Mouse (Mus musculus) midbrain, embryonic 11.5 days (tissue): Measurements from ENCODE around the gene Defb19. TPM values are rescaled to one million over a fixed set of nuclear protein-coding genes. Genes with fewer than 3 reads are reported as not detected.

Source experiments
- ATAC-seq: fragments of 200-750 bp; cut with Nextera tagmentation; 2 replicates; pipeline ENCODE4 v1.8.0; 2017; ENCODE audit warnings: moderate TSS enrichment, moderate library complexity; ENCODE audit not compliant: low FRiP score
- DNase-seq: peaks from one replicate; pipeline ENCODE4 v3.0.0; 2015; ENCODE audit warnings: low spot score; ENCODE audit errors: missing footprints
- H3K27ac ChIP-seq: fragments of 300-500 bp; sonication (generic); 2 replicates; pipeline ENCODE4 v1.5.1; 2014; ENCODE audit warnings: low read depth, low read length
- H3K27me3 ChIP-seq: fragments of 300-500 bp; sonication (generic); 2 replicates; pipeline ENCODE4 v1.6.1; 2014; ENCODE audit warnings: mild to moderate bottlenecking, low read length, moderate library complexity, mixed read lengths; ENCODE audit not compliant: control insufficient read depth, insufficient read depth
- H3K36me3 ChIP-seq: fragments of 300-500 bp; sonication (generic); 2 replicates; pipeline ENCODE4 v1.6.1; 2014; ENCODE audit warnings: mild to moderate bottlenecking, low read length, moderate library complexity, mixed read lengths; ENCODE audit not compliant: control insufficient read depth, insufficient read depth
- H3K4me1 ChIP-seq: fragments of 300-500 bp; sonication (generic); 2 replicates; pipeline ENCODE4 v1.6.1; 2014; ENCODE audit warnings: low read length; ENCODE audit not compliant: control insufficient read depth, insufficient read depth
- H3K4me2 ChIP-seq: fragments of 300-500 bp; sonication (generic); 2 replicates; pipeline ENCODE4 v1.6.1; 2014; ENCODE audit warnings: mild to moderate bottlenecking, moderate library complexity
- H3K4me3 ChIP-seq: fragments of 300-500 bp; sonication (generic); 2 replicates; pipeline ENCODE4 v1.5.1; 2014; ENCODE audit warnings: low read depth, low read length
- H3K9ac ChIP-seq: fragments of 300-500 bp; sonication (generic); 2 replicates; pipeline ENCODE4 v1.6.1; 2014; ENCODE audit warnings: low read length
- H3K9me3 ChIP-seq: fragments of 300-500 bp; sonication (generic); 2 replicates; pipeline ENCODE4 v1.6.1; 2016; ENCODE audit warnings: low read length; ENCODE audit not compliant: control insufficient read depth
- WGBS: fragments of 180-500 bp; shearing (Covaris S2); extraction: QIAGEN DNeasy Blood & Tissue Kit; methylation state at CpG from one replicate; pipeline ENCODE4 v1.1.7; 2014; 5-methylcytosine and 5-hydroxymethylcytosine counted together
- polyA plus RNA-seq: library from polyadenylated mRNA; unstranded; fragments of >200 nt; fragmentation: Nextera tagmentation; extraction: Ambion mirVana; gene quantifications from 2 replicates; pipeline ENCODE4 v1.2.1, GENCODE M21; 2014

The Defb19 gene
- polyA plus RNA-seq, 1 experiment from 2014 or later, result not detected

DNA sequence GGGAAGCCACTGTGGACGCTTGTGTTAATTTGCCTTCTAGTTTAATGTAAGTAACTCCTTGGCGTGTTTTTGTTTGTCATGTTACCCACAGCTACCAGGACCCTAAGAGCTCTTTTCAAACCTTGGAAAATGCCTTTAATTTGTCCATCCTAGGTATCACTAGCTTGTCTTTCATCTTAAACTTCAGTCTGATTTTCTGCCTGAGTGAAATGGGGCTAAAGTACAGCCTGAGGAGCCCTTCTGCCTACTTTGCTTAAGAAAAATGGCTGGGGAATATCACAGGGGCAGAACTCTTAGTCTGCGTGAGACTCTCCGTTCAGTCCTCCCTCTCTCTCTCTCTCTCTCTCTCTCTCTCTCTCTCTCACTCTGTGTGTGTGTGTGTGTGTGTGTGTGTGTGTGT, 10.2 kb downstream of the Defb19 start:
- Histone ChIP-seq H3K4me1 (no peaks in the 10 kb centered on the region), H3K9ac (no peak overlapping the region), H3K27ac (no peak overlapping the region), H3K4me2 (no peak overlapping the region), H3K9me3 (no peaks in the 10 kb centered on the region), H3K27me3 (no peaks in the 10 kb centered on the region), H3K36me3 (no peaks in the 10 kb centered on the region), H3K4me3 (no peak overlapping the region)
- DNase-seq (no peak), ATAC-seq (no peak)
- WGBS, result 82% methylated on average over 4 of the region's 4 CpGs

DNA sequence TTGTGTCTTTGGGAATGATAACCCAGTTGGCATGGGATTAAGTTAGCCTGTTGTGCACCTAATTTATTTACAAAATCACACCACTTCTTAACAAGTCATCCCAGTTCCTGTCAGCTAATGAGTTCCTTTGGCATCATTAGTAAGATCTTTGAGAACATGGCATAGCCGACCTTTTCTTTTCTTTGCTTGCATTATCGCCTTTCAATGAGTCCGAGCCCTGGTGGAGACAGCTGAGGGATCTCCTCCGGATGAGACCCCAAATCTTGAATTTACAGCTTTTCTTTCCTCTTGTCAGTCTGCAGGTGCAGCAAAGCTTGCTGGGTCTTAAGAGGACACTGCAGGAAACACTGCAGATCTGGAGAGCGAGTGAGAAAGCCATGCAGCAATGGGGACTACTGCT, 11.1 kb downstream of the Defb19 start, which contains the start of gene Gm17416:
Gm17416 (plus strand) TSS at position 301 of the 400 bp plus-strand sequence.
- Histone ChIP-seq H3K36me3 (no peaks in the 10 kb centered on the region), H3K27ac (no peak within 1 kb of the TSS), H3K9ac (no peak within 1 kb of the TSS), H3K9me3 (no peaks in the 10 kb centered on the region), H3K4me1 (no peaks in the 10 kb centered on the region), H3K4me2 (no peak within 1 kb of the TSS), H3K4me3 (no peak within 1 kb of the TSS), H3K27me3 (no peaks in the 10 kb centered on the region)
- WGBS, result 92% methylated on average over 5 of the region's 5 CpGs
- DNase-seq (no peak), ATAC-seq (no peak)

DNA sequence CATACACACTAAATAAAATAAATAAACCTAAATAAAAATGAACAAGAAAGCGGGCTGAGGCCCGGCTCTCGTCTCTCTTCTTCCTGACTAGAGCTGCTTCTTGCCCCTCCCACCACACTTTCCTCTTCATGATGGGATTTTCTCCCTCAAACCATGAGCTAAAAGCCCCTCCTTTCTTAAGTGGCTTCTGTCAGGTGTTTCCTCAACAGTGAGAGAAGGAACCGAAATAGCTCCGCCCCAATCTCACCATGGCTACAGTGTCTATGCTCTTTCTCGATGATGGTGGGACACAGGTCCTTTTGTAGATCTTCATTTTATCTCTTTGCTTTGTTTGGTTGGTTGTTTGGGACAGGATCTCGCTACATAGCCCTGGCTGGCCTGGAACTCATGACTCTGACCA, 23.5 kb downstream of the Defb19 start:
- Histone ChIP-seq H3K4me2 (no peak overlapping the region), H3K36me3 (no peaks in the 10 kb centered on the region), H3K27me3 (no peaks in the 10 kb centered on the region), H3K27ac (no peak overlapping the region), H3K4me3 (no peak overlapping the region), H3K4me1 (no peaks in the 10 kb centered on the region), H3K9me3 (no peaks in the 10 kb centered on the region), H3K9ac (no peak overlapping the region)
- no peak for DNase-seq
- no peak for ATAC-seq
- 88% methylated on average over 7 of the region's 7 CpGs for WGBS

DNA sequence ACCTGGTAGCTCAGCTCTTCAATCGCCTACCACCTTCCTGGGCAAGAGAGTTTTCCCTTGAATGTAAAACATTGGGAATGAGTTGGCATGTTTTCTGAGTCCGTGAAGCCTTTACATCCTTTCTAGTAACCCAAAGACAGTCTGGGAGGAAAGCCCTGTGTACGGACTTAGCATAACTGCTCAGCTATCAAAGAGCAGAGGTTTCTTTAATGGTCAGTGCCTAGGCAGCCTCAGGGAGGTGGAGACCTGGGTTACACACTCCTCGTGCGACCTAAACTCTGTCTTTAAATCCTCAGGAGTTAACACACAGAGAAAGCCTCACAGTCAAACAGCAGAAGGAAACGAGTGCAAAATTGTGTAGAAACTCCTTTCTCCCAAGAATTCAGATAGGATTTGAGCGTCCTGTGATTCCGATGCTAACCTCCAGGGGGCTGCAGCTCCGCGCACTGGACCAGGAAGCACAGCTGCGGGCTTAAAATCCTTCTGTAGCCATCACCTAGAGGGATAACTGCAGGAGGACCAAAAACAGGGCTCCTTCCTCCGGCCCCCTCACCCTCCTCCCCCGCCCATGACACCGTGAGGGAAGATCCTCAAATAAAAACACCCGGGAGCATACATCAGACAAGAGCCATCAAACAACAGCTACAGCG, 26.2 kb downstream of the Defb19 start:
- H3K4me3 ChIP-seq, result no peak overlapping the region
- H3K36me3 ChIP-seq, result no peaks in the 10 kb centered on the region
- H3K4me2 ChIP-seq, result no peak overlapping the region
- no peak overlapping the region for H3K27ac ChIP-seq
- no peaks in the 10 kb centered on the region for H3K4me1 ChIP-seq
- no peaks in the 10 kb centered on the region for H3K9me3 ChIP-seq
- H3K9ac ChIP-seq, result no peak overlapping the region
- no peaks in the 10 kb centered on the region for H3K27me3 ChIP-seq
- WGBS, result 14% methylated on average over 16 of the region's 16 CpGs
- DNase-seq, result peak; percentile 96
- ATAC-seq, result 0 out of 2 replicates have a peak, but pooled peaks have one; percentile 35

DNA sequence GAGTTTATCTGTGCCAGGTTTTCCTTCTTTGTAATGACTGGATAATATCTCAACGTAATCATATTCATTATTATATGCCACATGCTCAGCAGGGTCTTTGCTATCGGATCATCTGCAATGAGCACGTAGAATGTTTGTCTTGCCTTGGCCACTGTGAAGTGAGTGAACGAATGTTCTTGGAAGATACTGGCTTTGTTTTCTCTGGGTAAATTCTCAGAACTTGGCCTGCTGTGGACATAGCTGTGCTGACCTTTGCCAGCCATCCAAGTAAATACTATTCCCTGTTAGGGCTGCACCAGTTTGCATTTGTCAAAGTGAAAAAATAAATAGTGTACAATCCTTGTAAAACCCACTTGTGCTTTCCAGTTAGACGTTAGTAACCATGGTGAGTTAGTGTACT, 32.0 kb downstream of the Defb19 start:
- Histone ChIP-seq H3K4me3 (no peak overlapping the region), H3K27ac (no peak overlapping the region), H3K36me3 (no peaks in the 10 kb centered on the region), H3K9ac (no peak overlapping the region), H3K27me3 (no peaks in the 10 kb centered on the region), H3K9me3 (no peaks in the 10 kb centered on the region), H3K4me2 (no peak overlapping the region), H3K4me1 (no peaks in the 10 kb centered on the region)
- 78% methylated on average over 5 of the region's 5 CpGs for WGBS
- no peak for DNase-seq
- no peak for ATAC-seq

DNA sequence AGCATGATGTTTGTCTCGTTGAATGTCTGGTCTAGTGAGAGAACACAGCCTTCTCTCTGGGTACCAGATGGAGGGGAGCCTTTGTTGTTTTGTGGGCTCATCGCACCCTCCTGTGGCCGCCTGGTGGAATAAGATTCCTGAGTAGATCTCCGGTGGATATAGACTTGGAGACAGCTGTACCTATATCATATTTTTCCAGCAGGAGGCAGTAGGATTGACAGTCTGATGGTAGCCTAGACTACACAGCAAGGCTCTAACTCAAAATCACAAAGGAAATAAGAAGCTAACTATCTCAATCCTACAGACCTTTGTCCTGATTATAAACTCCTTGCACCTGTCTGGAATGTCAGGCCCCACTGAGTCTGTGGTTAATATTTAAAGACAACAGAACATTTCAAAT, 35.4 kb downstream of the Defb19 start:
- Histone ChIP-seq H3K27ac (no peak overlapping the region), H3K4me1 (no peaks in the 10 kb centered on the region), H3K9me3 (no peaks in the 10 kb centered on the region; the same call in 1 of the 2 replicates), H3K9ac (no peak overlapping the region), H3K27me3 (no peaks in the 10 kb centered on the region), H3K36me3 (no peaks in the 10 kb centered on the region), H3K4me3 (no peak overlapping the region), H3K4me2 (no peak overlapping the region)
- DNase-seq (no peak), ATAC-seq (no peak; the same call in 1 of the 2 replicates)
- WGBS, result 29% methylated on average over 4 of the region's 4 CpGs

DNA sequence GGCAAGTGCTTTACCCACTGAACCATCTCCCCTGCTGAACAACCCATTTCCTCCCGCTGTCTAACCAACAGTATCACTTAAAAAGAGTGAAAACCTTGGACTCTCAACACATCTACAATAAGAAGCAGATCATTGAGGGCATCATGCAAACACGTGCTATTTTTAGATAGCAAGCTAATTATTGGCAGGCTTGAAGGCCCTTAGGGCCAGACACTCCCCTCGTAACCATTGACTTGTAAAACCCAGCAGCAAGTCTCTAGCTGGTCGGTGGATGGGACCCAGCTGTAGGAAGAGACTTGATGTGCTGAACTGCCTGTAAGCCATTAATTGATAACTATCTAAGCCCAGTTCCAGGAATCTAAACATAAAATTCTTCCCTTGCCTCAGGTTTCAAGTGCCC, 36.6 kb downstream of the Defb19 start:
- no peaks in the 10 kb centered on the region for H3K27me3 ChIP-seq
- H3K4me2 ChIP-seq, result no peak overlapping the region
- ATAC-seq, result no peak
- no peaks in the 10 kb centered on the region for H3K4me1 ChIP-seq
- H3K4me3 ChIP-seq, result no peak overlapping the region
- H3K36me3 ChIP-seq, result no peaks in the 10 kb centered on the region
- H3K9me3 ChIP-seq, result no peaks in the 10 kb centered on the region; the same call in 1 of the 2 replicates
- WGBS, result 87% methylated on average over 4 of the region's 4 CpGs
- no peak overlapping the region for H3K9ac ChIP-seq
- DNase-seq, result no peak
- no peak overlapping the region for H3K27ac ChIP-seq

DNA sequence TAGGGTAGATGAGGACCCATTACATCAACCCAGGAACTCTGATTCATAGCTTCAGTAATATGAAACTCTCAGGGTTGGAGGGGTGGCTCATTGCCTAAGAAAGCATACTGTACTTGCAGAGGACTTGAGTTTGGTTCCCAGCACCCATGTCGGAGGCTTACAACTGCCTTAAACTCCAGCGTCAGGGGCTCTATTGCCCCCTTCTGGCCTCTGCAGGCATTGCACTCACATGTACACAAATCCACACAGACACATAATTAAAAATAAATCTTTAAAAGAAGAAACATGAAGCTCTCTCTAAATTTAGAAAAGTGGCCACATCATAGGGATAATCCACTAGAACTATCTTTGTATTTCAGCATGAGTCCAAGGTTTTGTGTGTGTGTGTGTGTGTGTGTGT, 37.2 kb downstream of the Defb19 start:
- Histone ChIP-seq H3K4me1 (no peaks in the 10 kb centered on the region), H3K9me3 (no peaks in the 10 kb centered on the region; the same call in 1 of the 2 replicates), H3K9ac (no peak overlapping the region), H3K27me3 (no peaks in the 10 kb centered on the region), H3K4me2 (no peak overlapping the region), H3K27ac (no peak overlapping the region), H3K4me3 (no peak overlapping the region), H3K36me3 (no peaks in the 10 kb centered on the region)
- DNase-seq (no peak), ATAC-seq (no peak)
- 77% methylated on average over 2 of the region's 2 CpGs for WGBS

DNA sequence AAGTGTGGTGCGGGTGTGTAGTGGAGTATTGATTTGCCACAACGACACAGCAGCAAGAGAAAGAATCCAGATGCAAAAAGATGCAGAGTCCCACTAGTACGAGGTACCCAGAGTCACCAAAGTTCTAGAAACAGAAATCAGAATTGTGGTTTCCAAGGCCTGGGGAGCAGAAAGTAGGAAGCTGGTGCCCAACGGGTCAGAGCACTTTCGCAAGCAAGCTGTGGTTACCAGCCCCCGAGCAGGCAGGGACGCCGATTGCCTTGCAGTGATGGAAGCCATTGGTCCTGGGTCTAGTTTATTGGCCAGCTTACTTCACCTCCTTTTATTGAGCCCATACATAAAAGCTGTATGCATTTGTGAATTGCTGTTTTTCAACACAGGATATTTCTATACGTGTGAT, 38.1 kb downstream of the Defb19 start:
- Histone ChIP-seq H3K4me1 (no peaks in the 10 kb centered on the region), H3K27me3 (no peaks in the 10 kb centered on the region), H3K4me2 (no peak overlapping the region), H3K27ac (no peak overlapping the region), H3K9me3 (no peaks in the 10 kb centered on the region; the same call in 1 of the 2 replicates), H3K9ac (no peak overlapping the region), H3K4me3 (no peak overlapping the region), H3K36me3 (no peaks in the 10 kb centered on the region)
- DNase-seq (no peak), ATAC-seq (no peak)
- WGBS, result 88% methylated on average over 9 of the region's 9 CpGs
